Mouse (Mus musculus) olfactory bulb, adult 2 months (tissue): Measurements from ENCODE around the gene Slc2a1. TPM values are rescaled to one million over a fixed set of nuclear protein-coding genes. Genes with fewer than 3 reads are reported as not detected.

Experiments used
- H3K27ac ChIP-seq: fragments of 200-500 bp; 2 replicates; pipeline ENCODE4 v1.5.1; 2012; ENCODE audit warnings: low read depth, low read length; ENCODE audit not compliant: insufficient read depth
- H3K4me1 ChIP-seq: fragments of 200-500 bp; 2 replicates; pipeline ENCODE4 v1.6.1; 2012; ENCODE audit warnings: low read length; ENCODE audit not compliant: control insufficient read depth, insufficient read depth
- H3K4me3 ChIP-seq: fragments of 200-500 bp; 2 replicates; pipeline ENCODE4 v1.5.1; 2012; ENCODE audit warnings: mild to moderate bottlenecking, low read depth, low read length, moderate library complexity; ENCODE audit not compliant: insufficient read depth
- CTCF ChIP-seq: fragments of 200-500 bp; IDR thresholded peaks from 2 replicates; pipeline ENCODE4 v1.5.1; 2012; ENCODE audit warnings: low read depth, mild to moderate bottlenecking, low read length, moderate library complexity; ENCODE audit not compliant: insufficient read depth
- POLR2A ChIP-seq: fragments of 200-500 bp; IDR thresholded peaks from 2 replicates; pipeline ENCODE4 v1.6.1; 2012; ENCODE audit warnings: mild to moderate bottlenecking, low read depth, low read length, moderate library complexity; ENCODE audit not compliant: insufficient read depth
- whole genome bisulfite sequencing: fragments of 180-500 bp; shearing (Covaris S2); methylation state at CpG from one replicate; pipeline ENCODE4 v1.1.7; 2018; 5-methylcytosine and 5-hydroxymethylcytosine counted together
- polyA plus RNA-seq: library from polyadenylated mRNA; stranded (reverse); fragments of >200 nt; gene quantifications from 2 replicates; pipeline ENCODE4 v1.2.4, GENCODE M21; 2012; ENCODE audit warnings: low replicate concordance; ENCODE audit not compliant: missing spikeins, insufficient read depth, insufficient read length

The Slc2a1 gene
- polyA plus RNA-seq, 1 experiment, result not detected

DNA sequence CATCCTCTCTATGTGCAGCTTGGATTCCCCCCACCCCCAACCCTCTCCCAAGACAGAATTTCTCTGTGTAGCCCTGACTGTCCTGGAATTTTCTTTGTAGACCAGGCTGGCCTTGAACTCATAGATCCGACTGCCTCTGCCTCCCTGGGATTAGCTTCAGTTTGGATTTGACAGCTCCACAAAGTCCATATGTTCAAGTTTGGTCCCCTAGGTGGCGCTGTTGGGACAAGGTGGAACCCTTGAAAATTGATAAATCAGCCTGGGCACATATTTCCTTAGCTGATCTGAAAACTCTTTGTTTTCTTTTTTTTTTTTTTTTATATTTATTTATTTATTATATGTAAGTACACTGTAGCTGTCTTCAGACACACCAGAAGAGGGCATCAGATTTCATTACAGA, 48.7 kb downstream of the Slc2a1 start:
- 25% methylated on average over 2 of the region's 2 CpGs for WGBS
- Histone ChIP-seq H3K27ac (no peak overlapping the region), H3K4me3 (no peak overlapping the region), H3K4me1 (no peaks in the 10 kb centered on the region)
- TF ChIP-seq CTCF (no peak), POLR2A (no peak)

DNA sequence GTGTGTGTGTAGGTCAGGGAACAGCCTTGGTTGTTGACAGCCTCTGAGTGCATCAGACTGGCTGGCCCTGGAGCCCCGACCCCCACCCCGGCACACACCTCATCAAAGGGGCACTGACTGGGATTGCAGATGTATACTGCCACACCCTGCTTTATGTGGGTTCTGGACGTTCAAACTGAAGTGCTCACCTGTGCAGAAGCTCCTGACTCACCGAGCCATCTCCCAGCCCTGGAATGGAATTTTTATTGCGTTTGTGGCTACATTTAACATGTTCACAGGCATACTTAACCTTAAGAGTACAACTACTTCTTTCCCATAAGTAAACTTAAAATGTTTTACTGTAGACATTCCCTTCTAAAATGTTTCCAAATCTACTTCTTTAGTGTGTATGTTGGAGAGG, 49.4 kb downstream of the Slc2a1 start:
- Histone ChIP-seq H3K27ac (no peak overlapping the region), H3K4me3 (no peak overlapping the region), H3K4me1 (no peaks in the 10 kb centered on the region)
- 86% methylated on average over 5 of the region's 5 CpGs for WGBS
- no peak for TF ChIP-seq CTCF
- TF ChIP-seq POLR2A, result no peak

DNA sequence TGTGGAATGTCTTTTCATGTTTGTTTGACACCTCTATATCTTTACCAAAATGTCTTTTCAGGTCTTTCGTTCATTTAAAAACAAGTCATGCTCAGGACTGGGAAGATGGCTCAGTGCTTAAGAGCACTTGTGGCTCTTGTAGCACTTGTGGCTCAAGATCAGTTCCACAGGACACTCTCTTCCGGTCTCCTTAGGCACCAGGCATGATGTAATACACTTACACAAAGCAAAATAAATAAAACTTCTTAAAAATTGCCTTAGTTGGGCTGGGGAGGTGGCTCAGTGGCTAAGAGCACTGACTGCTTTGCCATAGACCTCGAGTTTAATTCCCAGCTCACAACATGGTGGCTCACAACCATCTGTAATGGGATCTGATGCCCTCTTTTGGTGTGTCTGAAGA, 52.8 kb downstream of the Slc2a1 start:
- no peak overlapping the region for H3K27ac ChIP-seq
- no peak for TF ChIP-seq CTCF
- no peaks in the 10 kb centered on the region for H3K4me1 ChIP-seq
- 75% methylated on average over 3 of the region's 3 CpGs for WGBS
- no peak overlapping the region for H3K4me3 ChIP-seq

DNA sequence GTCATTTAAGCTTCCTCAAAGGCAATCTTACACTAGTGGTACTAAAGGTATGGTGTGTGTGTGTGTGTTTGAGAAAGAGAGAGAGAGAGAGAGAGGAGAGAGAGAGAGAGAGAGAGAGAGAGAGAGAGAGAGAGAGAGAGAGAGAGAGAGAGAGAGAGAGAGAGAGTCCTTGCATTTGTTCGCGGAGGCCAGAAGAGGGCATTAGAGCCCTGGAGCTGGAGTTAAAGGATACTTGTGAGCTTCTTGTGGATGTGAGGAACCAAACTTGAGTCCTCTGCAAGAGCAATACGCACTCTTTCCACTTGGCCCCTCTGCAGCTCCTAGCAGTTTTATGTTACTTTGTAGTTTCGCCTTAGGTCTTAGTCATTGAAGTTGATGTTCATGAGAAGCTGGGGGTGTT, 54.5 kb downstream of the Slc2a1 start:
- WGBS, result 83% methylated on average over 4 of the region's 4 CpGs
- TF ChIP-seq CTCF, result no peak
- TF ChIP-seq POLR2A, result no peak
- H3K4me1 ChIP-seq, result no peaks in the 10 kb centered on the region
- H3K27ac ChIP-seq, result no peak overlapping the region
- no peak overlapping the region for H3K4me3 ChIP-seq

DNA sequence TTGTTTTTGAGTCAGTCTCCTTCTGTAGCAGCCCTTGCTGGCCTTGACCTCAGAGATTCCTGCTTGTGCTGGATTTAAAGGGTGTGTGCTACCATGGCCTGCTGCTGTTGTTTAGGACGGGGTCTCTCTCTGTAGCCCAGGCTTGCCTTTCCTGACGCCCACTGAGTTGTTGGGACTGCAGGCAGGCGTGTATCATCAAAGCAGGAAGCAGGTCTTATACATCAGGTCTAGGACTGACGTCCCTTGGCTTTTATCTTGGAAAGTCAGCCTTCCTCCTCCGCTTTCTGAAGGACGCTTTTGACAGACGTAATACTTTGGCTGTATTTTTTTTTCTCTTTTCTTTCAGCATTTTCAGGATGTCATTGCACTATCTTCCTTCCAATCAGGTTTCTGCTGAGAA, 57.4 kb downstream of the Slc2a1 start:
- WGBS, result 92% methylated on average over 7 of the region's 7 CpGs
- TF ChIP-seq POLR2A (no peak), CTCF (no peak)
- Histone ChIP-seq H3K4me3 (no peak overlapping the region), H3K4me1 (no peaks in the 10 kb centered on the region), H3K27ac (no peak overlapping the region)

DNA sequence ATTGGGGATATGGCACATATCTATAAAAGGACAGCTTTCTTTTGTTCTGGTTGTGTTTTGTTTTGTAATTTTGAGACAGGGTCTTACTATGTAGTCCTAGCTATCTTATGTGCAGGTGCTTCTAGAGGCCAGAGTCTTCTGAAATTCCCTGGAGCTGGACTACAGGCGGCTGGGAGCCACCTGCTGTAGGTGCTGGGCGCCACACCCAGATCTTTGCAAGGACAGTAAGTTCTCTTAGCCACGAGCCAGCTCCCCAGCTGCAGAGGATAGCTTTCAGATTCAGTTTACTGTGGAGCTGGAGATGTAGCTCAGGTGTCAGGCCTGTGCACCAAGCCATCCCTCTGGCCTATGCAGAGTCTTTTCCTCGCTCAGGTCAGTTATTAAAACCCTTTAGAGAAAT, 58.6 kb downstream of the Slc2a1 start:
- Histone ChIP-seq H3K27ac (no peak overlapping the region), H3K4me3 (no peak overlapping the region), H3K4me1 (no peaks in the 10 kb centered on the region)
- TF ChIP-seq CTCF, result no peak
- WGBS, result 94% methylated on average over 4 of the region's 4 CpGs

DNA sequence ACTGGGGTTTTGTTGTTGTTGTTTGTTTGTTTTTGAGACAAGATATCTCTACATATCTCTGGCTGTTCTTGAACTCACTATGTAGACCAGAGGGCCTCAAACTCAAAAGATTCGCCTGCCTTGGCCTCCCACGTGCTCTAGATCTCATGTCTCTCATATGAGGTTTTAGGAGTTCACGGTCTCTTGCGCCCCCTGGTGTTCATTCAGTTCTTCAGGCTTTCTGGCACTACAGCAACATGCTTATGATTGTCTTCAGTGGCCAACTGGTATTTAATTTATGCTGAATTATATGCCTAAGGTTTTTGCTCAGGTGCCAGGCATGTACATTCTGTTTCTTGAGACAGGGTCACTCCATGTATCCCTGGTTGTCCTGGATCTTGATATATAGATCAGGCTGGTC, 59.2 kb downstream of the Slc2a1 start:
- H3K4me1 ChIP-seq, result no peaks in the 10 kb centered on the region
- 2% methylated on average over 4 of the region's 4 CpGs for WGBS
- H3K4me3 ChIP-seq, result no peak overlapping the region
- no peak overlapping the region for H3K27ac ChIP-seq
- TF ChIP-seq CTCF (no peak), POLR2A (no peak)

DNA sequence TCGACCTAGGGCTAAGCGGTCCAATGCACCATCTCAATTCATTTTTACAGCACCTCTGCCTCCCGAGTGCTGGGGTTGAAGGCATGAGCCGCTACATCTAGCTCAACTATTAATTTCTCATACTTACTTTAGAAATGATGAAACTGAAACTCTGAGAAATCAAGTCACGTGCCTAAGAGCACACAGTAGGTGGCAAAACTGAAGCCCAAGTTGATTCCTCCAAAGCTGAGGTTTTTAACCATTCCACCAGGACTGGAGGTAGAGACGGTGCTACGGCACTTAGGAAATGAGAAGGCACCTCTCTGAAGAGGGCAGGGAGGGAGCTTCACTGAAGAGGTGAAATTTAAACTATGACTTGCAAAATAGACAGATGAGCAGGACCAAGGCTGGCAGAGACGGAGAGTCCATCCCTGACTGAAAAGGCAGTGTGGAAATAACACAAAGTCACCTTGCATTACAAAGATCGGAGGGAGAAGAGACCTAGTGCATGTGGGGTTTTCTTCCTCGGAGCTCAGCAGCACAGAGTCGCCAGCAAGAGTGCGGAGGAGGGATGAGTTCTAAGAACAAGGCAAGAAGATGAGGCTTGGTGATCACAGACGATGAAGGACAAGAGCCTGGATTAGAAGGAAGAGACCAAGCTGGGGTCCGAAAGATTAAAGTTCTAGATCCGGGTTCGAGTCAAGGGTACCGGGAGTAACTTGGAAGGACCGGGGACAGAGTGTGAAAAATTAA, 64.6 kb downstream of the Slc2a1 start:
- Histone ChIP-seq H3K4me1 (no peaks in the 10 kb centered on the region), H3K27ac (no peak overlapping the region), H3K4me3 (peak overlapping the region; percentile 73)
- 26% methylated on average over 18 of the region's 18 CpGs for WGBS
- TF ChIP-seq POLR2A (no peak), CTCF (no peak)

DNA sequence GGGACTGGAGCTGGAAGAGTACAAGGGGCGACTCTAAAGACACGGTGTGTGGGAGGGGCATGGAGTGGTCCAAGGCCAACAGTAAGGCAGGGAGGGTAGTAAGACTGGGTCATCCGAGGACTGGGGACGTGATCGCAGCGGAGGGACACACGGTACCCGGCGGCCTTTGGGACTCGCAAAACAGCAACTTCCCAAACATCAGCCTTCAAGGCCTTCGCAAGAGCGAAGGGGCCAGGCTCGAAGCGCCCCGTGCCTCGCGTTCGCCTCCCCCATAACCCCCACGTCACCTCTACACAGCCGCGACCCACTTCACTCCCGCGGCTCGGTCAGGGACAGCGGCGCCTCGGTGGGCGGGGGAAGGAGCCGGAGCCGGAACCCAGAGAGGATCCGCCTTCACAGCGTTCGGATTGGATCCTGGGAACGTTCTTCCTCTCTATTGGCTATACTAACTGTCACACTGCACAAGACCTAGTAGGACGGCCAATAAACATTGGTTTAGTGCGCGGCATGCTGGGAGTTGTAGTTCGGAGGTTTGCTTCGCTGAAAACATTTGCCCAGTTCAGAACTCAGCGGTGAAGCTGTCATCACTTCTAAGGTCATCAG, 65.4 kb downstream of the Slc2a1 start, which contains the start of gene Zfp691:
Gene Zfp691 (minus strand): TSS at position 345 of the 603 bp plus-strand sequence.
- no peaks in the 10 kb centered on the region for H3K4me1 ChIP-seq
- peak within 1 kb of the TSS; percentile 73 for H3K4me3 ChIP-seq
- peak within 1 kb of the TSS; percentile 40 for H3K27ac ChIP-seq
- WGBS, result under 1% methylated on average over 40 of the region's 40 CpGs
- no peak for TF ChIP-seq CTCF
- peak; percentile 91 for TF ChIP-seq POLR2A
